22 mouse cellular contexts compared by ENCODE assay signal in genomic region chr9:48790575-48790974, GRCm38 (mm10). TPM values are rescaled to one million over a fixed set of nuclear protein-coding genes. Genes with fewer than 3 reads are reported as not detected.
"Had no signal": no experiment of that assay in that cellular context is flagged by ENCODE, and none has a peak within 500 bp of the region (broad histone marks: within the 10 kb centered on the region; RNA-seq: fewer than 3 reads in every experiment).

No protein-coding gene starts in this region.

- H3K27ac ChIP-seq: liver, embryonic 15.5 days; lung, embryonic 15.5 days; macrophage; neural tube, embryonic 13.5 days; neural tube, embryonic 15.5 days; stomach, embryonic 15.5 days; stomach, postnatal 0 days had no signal

- DNase-seq: liver, postnatal 0 days; lung, adult 2 months; lung, postnatal 14 days; lung, postnatal 36 days; midbrain, embryonic 14.5 days; retina, postnatal 1 day; right cerebral cortex, adult 18-20 months; right cerebral cortex, postnatal 25 days; right cerebral cortex, postnatal 4 days; spleen, adult 18-20 months; thymus, adult 2 months; thymus, postnatal 25 days; thymus, postnatal 4 days had no signal

- H3K9me3 ChIP-seq: liver, embryonic 15.5 days; lung, embryonic 15.5 days; neural tube, embryonic 13.5 days; neural tube, embryonic 15.5 days; stomach, embryonic 15.5 days had no signal

- H3K27me3 ChIP-seq: lung, embryonic 15.5 days; neural tube, embryonic 13.5 days; stomach, embryonic 15.5 days had no signal

- H3K4me3 ChIP-seq: liver, embryonic 15.5 days; lung, embryonic 15.5 days; myocyte; neural tube, embryonic 13.5 days; neural tube, embryonic 15.5 days; stomach, embryonic 15.5 days had no signal

- H3K9ac ChIP-seq: liver, embryonic 15.5 days; liver, postnatal 0 days; lung, embryonic 15.5 days; neural tube, embryonic 13.5 days; neural tube, embryonic 15.5 days; stomach, embryonic 15.5 days had no signal

- H3K36me3 ChIP-seq: liver, embryonic 15.5 days; lung, embryonic 15.5 days; neural tube, embryonic 13.5 days; neural tube, embryonic 15.5 days; stomach, embryonic 15.5 days had no signal

- H3K4me2 ChIP-seq: liver, embryonic 15.5 days; lung, embryonic 15.5 days; midbrain, embryonic 11.5 days; neural tube, embryonic 13.5 days; neural tube, embryonic 15.5 days; stomach, embryonic 15.5 days had no signal

RNA-seq across cellular contexts. Expression of gene Zbtb16, which starts 45.4 kb away (rescaled TPM):
- polyA plus RNA-seq: myocyte had no signal
